Mouse (Mus musculus) G1E (cell line): Measurements from ENCODE around the gene Anxa6. TPM values are rescaled to one million over a fixed set of nuclear protein-coding genes. Genes with fewer than 3 reads are reported as not detected.

ENCODE experiments used
- ATAC-seq: 2 replicates; pipeline ENCODE4 v1.8.0; 2016; ENCODE audit warnings: mild to moderate bottlenecking; ENCODE audit not compliant: insufficient number of reproducible peaks, poor library complexity, low FRiP score, severe bottlenecking; ENCODE audit errors: extremely low read depth
- DNase-seq: peaks from one replicate; pipeline ENCODE4 v3.0.0; 2012; ENCODE audit warnings: low spot score
- H3K27me3 ChIP-seq: 2 replicates; pipeline ENCODE4 v1.6.1; 2012; ENCODE audit warnings: mild to moderate bottlenecking, low read length, inconsistent platforms; ENCODE audit not compliant: insufficient read depth
- H3K36me3 ChIP-seq: replicated peaks from 2 replicates; pipeline ENCODE3; 2012; ENCODE audit warnings: mild to moderate bottlenecking, inconsistent platforms
- H3K4me1 ChIP-seq: 2 replicates; pipeline ENCODE4 v1.6.1; 2012; ENCODE audit warnings: low read depth, low read length, inconsistent platforms, mixed read lengths; ENCODE audit not compliant: insufficient read depth
- H3K4me3 ChIP-seq: 2 replicates; pipeline ENCODE4 v1.5.1; 2012; ENCODE audit warnings: low read depth, mild to moderate bottlenecking, inconsistent platforms, low read length, moderate library complexity, mixed read lengths
- H3K9me3 ChIP-seq: replicated peaks from 2 replicates; pipeline ENCODE4 v1.6.1; 2012; ENCODE audit warnings: inconsistent platforms
- CTCF ChIP-seq: IDR thresholded peaks from 2 replicates; pipeline ENCODE4 v1.5.1; 2012; ENCODE audit warnings: low read depth, low read length, inconsistent platforms, mixed read lengths
- GATA1 ChIP-seq: IDR thresholded peaks from 2 replicates; pipeline ENCODE4 v1.6.1; 2012; ENCODE audit warnings: borderline replicate concordance, low read length, inconsistent platforms, mixed read lengths
- GATA2 ChIP-seq: IDR thresholded peaks from 2 replicates; pipeline ENCODE4 v1.6.1; 2012; ENCODE audit warnings: low read depth, low read length, inconsistent platforms, borderline replicate concordance
- POLR2AphosphoS5 ChIP-seq: IDR thresholded peaks from 2 replicates; pipeline ENCODE4 v1.6.1; 2012; ENCODE audit warnings: low read depth, low read length, inconsistent platforms; ENCODE audit not compliant: insufficient replicate concordance
- TAL1 ChIP-seq: conservative IDR thresholded peaks from 2 replicates; pipeline ENCODE4 v1.6.1; 2012; ENCODE audit warnings: low read depth, low read length, inconsistent platforms, mixed read lengths
- polyA plus RNA-seq: library from polyadenylated mRNA; stranded (reverse); fragments of >175 nt; gene quantifications from 2 replicates; pipeline ENCODE4 v1.2.3, GENCODE M21; 2012
- total RNA-seq, 2 experiments: library from RNA; stranded (forward) in 1 of 2; stranded (reverse) in 1 of 2; fragments of 200-1000 nt in 1 of 2; fragments of >200 nt in 1 of 2; fragmentation: Nextera tagmentation in 1 of 2; gene quantifications; 2 replicates each; pipeline ENCODE4 v1.2.3; 2014 to 2017

The Anxa6 gene
- total RNA-seq (2014; fragmentation: Nextera tagmentation): not detected in 2 replicates
- 0.87 and 1.5 TPM in 2 replicates for total RNA-seq (2017)
- 0.04 and 0.07 TPM in 2 replicates for polyA plus RNA-seq

- Histone ChIP-seq H3K4me3 (peak within 1 kb of the TSS; percentile 64; the same call in 1 of the 2 replicates), H3K27me3 (peaks cover 20% of the 10 kb centered on the region), H3K4me1 (peaks cover 6% of the 10 kb centered on the region; the same call in 1 of the 2 replicates), H3K36me3 (no peaks in the 10 kb centered on the region), H3K9me3 (no peaks in the 10 kb centered on the region)
- ATAC-seq (no peak), DNase-seq (peak; percentile 47)
- TF ChIP-seq GATA2 (no peak), POLR2AphosphoS5 (no peak), CTCF (no peak), TAL1 (no peak), GATA1 (no peak)
Observed at GRCm38 (mm10) chr11:55033040-55033660, at the start of gene Anxa6. Gene Anxa6, minus strand, starts transcription at chr11:55033445.

- no peak for DNase-seq
- no peaks in the 10 kb centered on the region for H3K36me3 ChIP-seq
- H3K9me3 ChIP-seq: no peaks in the 10 kb centered on the region
- H3K4me3 ChIP-seq: no peak overlapping the region
- ATAC-seq: no peak
- H3K4me1 ChIP-seq: no peaks in the 10 kb centered on the region
- no peak for TF ChIP-seq CTCF
- no peak for TF ChIP-seq TAL1
- H3K27me3 ChIP-seq: peaks cover 27% of the 10 kb centered on the region
Observed at GRCm38 (mm10) chr11:55081206-55081605, 48.0 kb upstream of the Anxa6 start.

- Histone ChIP-seq H3K9me3 (no peaks in the 10 kb centered on the region), H3K4me1 (no peaks in the 10 kb centered on the region), H3K4me3 (no peak overlapping the region), H3K27me3 (peaks cover 25% of the 10 kb centered on the region), H3K36me3 (no peaks in the 10 kb centered on the region)
- no peak for DNase-seq
- TF ChIP-seq TAL1 (no peak), GATA2 (no peak), POLR2AphosphoS5 (no peak), GATA1 (no peak), CTCF (no peak)
- ATAC-seq: no peak
Observed at GRCm38 (mm10) chr11:55079180-55079579, 45.9 kb upstream of the Anxa6 start.

GRCm38 (mm10) chr11:55078502-55078901 lies 45.3 kb upstream of the Anxa6 start:
- ATAC-seq: no peak
- no peak overlapping the region for H3K4me3 ChIP-seq

GRCm38 (mm10) chr11:55077331-55078231 lies 44.3 kb upstream of the Anxa6 start, which contains the start of gene Ccdc69:
Gene Ccdc69, minus strand, starts transcription at chr11:55078131.
- peaks cover 36% of the 10 kb centered on the region for H3K27me3 ChIP-seq
- no peak for TF ChIP-seq TAL1
- no peak for TF ChIP-seq GATA2
- H3K36me3 ChIP-seq: no peaks in the 10 kb centered on the region
- no peaks in the 10 kb centered on the region for H3K9me3 ChIP-seq
- ATAC-seq (no peak), DNase-seq (no peak)
- H3K4me3 ChIP-seq: no peak within 1 kb of the TSS
- no peaks in the 10 kb centered on the region for H3K4me1 ChIP-seq

More at GRCm38 (mm10) chr11:55078502-55078901, 45.3 kb upstream of the Anxa6 start:
- Histone ChIP-seq H3K9me3 (no peaks in the 10 kb centered on the region), H3K36me3 (no peaks in the 10 kb centered on the region), H3K27me3 (peaks cover 27% of the 10 kb centered on the region), H3K4me1 (no peaks in the 10 kb centered on the region)
- TF ChIP-seq TAL1 (no peak), GATA1 (no peak), POLR2AphosphoS5 (no peak), GATA2 (no peak), CTCF (no peak)
- DNase-seq: no peak

- ATAC-seq (no peak), DNase-seq (no peak)
- Histone ChIP-seq H3K4me1 (no peaks in the 10 kb centered on the region), H3K9me3 (no peaks in the 10 kb centered on the region), H3K4me3 (no peak overlapping the region), H3K27me3 (peaks cover 37% of the 10 kb centered on the region), H3K36me3 (no peaks in the 10 kb centered on the region)
- TF ChIP-seq TAL1: no peak
- no peak for TF ChIP-seq GATA1
- no peak for TF ChIP-seq GATA2
- TF ChIP-seq POLR2AphosphoS5: no peak
- TF ChIP-seq CTCF: no peak
Observed at GRCm38 (mm10) chr11:55076234-55076633, 43.0 kb upstream of the Anxa6 start.
